Mouse (Mus musculus) midbrain, postnatal 0 days (tissue): ENCODE data around the gene Ccdc186. TPM values are rescaled to one million over a fixed set of nuclear protein-coding genes. Genes with fewer than 3 reads are reported as not detected.
"Not testable (repeated sequence)": the region's sequence is repeated elsewhere in the genome, so short reads cannot be mapped to it uniquely, and the experiment has no call there.

ENCODE experiments used
- ATAC-seq: fragments of 200-750 bp; cut with Nextera tagmentation; 2 replicates; pipeline ENCODE4 v1.8.0; 2017; ENCODE audit warnings: moderate number of reproducible peaks, mild to moderate bottlenecking, moderate TSS enrichment, moderate library complexity; ENCODE audit not compliant: low FRiP score
- DNase-seq: peaks from one replicate; pipeline ENCODE4 v3.0.0-alpha.2; 2015; ENCODE audit warnings: low spot score
- H3K27ac ChIP-seq: fragments of 300-500 bp; sonication (generic); 2 replicates; pipeline ENCODE4 v1.5.1; 2014; ENCODE audit warnings: low read depth, mild to moderate bottlenecking, low read length, mixed read lengths
- H3K27me3 ChIP-seq: fragments of 300-500 bp; sonication (generic); 2 replicates; pipeline ENCODE4 v1.6.1; 2014; ENCODE audit warnings: low read length, control low read depth, mixed read lengths; ENCODE audit not compliant: insufficient read depth
- H3K36me3 ChIP-seq: fragments of 300-500 bp; sonication (generic); 2 replicates; pipeline ENCODE4 v1.6.1; 2014; ENCODE audit warnings: low read length, control low read depth, mixed read lengths; ENCODE audit not compliant: insufficient read depth
- H3K4me1 ChIP-seq: fragments of 300-500 bp; sonication (generic); 2 replicates; pipeline ENCODE4 v1.6.1; 2014; ENCODE audit warnings: mild to moderate bottlenecking, control low read depth, antibody characterized with exemption, low read length, mixed read lengths; ENCODE audit not compliant: insufficient read depth
- H3K4me2 ChIP-seq: fragments of 300-500 bp; sonication (generic); 2 replicates; pipeline ENCODE4 v1.6.1; 2014; ENCODE audit warnings: low read depth, mild to moderate bottlenecking, low read length, mixed read lengths; ENCODE audit not compliant: poor library complexity, severe bottlenecking
- H3K4me3 ChIP-seq: fragments of 300-500 bp; sonication (generic); 2 replicates; pipeline ENCODE4 v1.5.1; 2014; ENCODE audit warnings: low read depth, mild to moderate bottlenecking, low read length, moderate library complexity
- H3K9ac ChIP-seq: fragments of 300-500 bp; sonication (generic); replicated peaks from 2 replicates; pipeline ENCODE4 v1.6.1; 2014; ENCODE audit warnings: mild to moderate bottlenecking, low read length, moderate library complexity, mixed read lengths; ENCODE audit not compliant: poor library complexity, severe bottlenecking
- H3K9me3 ChIP-seq: fragments of 300-500 bp; sonication (generic); 2 replicates; pipeline ENCODE4 v1.6.1; 2016; ENCODE audit warnings: low read length, control low read depth
- CTCF ChIP-seq: IDR thresholded peaks from 2 replicates; pipeline ENCODE4 v1.5.1; 2016; ENCODE audit warnings: antibody characterized with exemption, mild to moderate bottlenecking
- WGBS: fragments of 180-500 bp; shearing (Covaris S2); extraction: QIAGEN DNeasy Blood & Tissue Kit; methylation state at CpG from one replicate; pipeline ENCODE4 v1.1.7; 2014; 5-methylcytosine and 5-hydroxymethylcytosine counted together
- polyA plus RNA-seq: library from polyadenylated mRNA; unstranded; fragments of >200 nt; fragmentation: Nextera tagmentation; extraction: Ambion mirVana; gene quantifications from 2 replicates; pipeline ENCODE4 v1.2.1, GENCODE M21; 2015
- total RNA-seq: library from RNA; depleted of rRNA; stranded (reverse); fragments of >200 nt; gene quantifications from 2 replicates; pipeline ENCODE4 v1.2.3, GENCODE M21; 2014

The Ccdc186 gene
- total and polyA plus RNA-seq, 2 experiments from 2014 or later = 13.5 to 20.8 TPM

- Histone ChIP-seq H3K4me1 (no peaks in the 10 kb centered on the region), H3K27ac (no peak overlapping the region), H3K36me3 (peaks cover 49% of the 10 kb centered on the region), H3K9ac (no peak overlapping the region), H3K9me3 (no peaks in the 10 kb centered on the region), H3K4me3 (no peak overlapping the region), H3K27me3 (no peaks in the 10 kb centered on the region), H3K4me2 (no peak overlapping the region)
- ATAC-seq = no peak
- TF ChIP-seq CTCF = no peak
- no peak for DNase-seq
- 94% methylated on average over 11 of the region's 11 CpGs for WGBS
Observed at GRCm38 (mm10) chr19:56797376-56797775, 24.6 kb downstream of the Ccdc186 start.

DNA sequence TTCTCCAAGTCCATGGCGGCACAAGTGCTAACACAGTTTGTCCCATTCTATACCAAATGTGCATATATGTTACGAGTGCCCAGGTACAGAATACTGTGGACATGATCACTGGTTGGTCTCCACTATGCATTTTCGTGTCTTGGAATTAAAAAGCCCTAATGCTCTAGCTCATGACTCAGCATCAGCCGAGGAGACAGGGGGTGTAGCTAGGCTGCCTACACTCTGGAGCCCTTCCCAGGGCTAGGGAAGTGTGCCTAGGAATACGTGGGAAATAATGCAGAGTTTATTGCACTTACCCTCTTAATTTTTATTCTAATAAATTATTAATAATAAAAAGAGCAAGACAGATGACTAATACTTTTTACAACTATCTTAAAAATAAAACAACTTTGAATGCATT is 33.0 kb downstream of the Ccdc186 start:
- no peak for ATAC-seq
- no peak overlapping the region for H3K4me2 ChIP-seq
- H3K36me3 ChIP-seq = peaks cover 22% of the 10 kb centered on the region
- DNase-seq = no peak
- H3K9me3 ChIP-seq = no peaks in the 10 kb centered on the region
- TF ChIP-seq CTCF = no peak
- no peaks in the 10 kb centered on the region for H3K27me3 ChIP-seq
- H3K9ac ChIP-seq = no peak overlapping the region
- H3K4me1 ChIP-seq = no peaks in the 10 kb centered on the region
- H3K27ac ChIP-seq = no peak overlapping the region
- H3K4me3 ChIP-seq = no peak overlapping the region
- WGBS = 90% methylated on average over 5 of the region's 5 CpGs

GRCm38 (mm10) chr19:56787911-56788310 is 34.1 kb downstream of the Ccdc186 start:
- Histone ChIP-seq H3K9me3 (no peaks in the 10 kb centered on the region), H3K27ac (no peak overlapping the region), H3K4me1 (no peaks in the 10 kb centered on the region), H3K36me3 (peaks cover 15% of the 10 kb centered on the region), H3K27me3 (no peaks in the 10 kb centered on the region), H3K9ac (no peak overlapping the region), H3K4me3 (no peak overlapping the region), H3K4me2 (no peak overlapping the region)
- ATAC-seq (no peak), DNase-seq (no peak)
- 85% methylated on average over 7 of the region's 7 CpGs for WGBS
- no peak for TF ChIP-seq CTCF

DNA sequence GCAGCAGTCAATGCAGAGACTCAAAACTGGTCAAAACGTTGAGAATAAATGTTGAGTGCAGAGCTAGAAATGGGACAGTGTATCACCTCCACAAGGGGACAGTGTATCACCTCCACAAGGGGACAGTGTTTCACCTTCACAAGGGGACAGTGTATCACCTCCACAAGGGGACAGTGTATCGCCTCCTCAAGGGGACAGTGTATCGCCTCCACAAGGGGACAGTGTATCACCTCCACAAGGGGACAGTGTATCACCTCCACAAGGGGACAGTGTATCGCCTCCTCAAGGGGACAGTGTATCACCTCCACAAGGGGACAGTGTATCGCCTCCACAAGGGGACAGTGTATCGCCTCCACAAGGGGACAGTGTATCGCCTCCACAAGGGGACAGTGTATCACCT is 43.5 kb downstream of the Ccdc186 start:
- H3K4me1 ChIP-seq, H3K4me3 ChIP-seq, DNase-seq, H3K9ac ChIP-seq, H3K27me3 ChIP-seq, H3K9me3 ChIP-seq, H3K36me3 ChIP-seq, H3K27ac ChIP-seq, H3K4me2 ChIP-seq, ATAC-seq: not testable (repeated sequence)
- 94% methylated on average over 7 of the region's 7 CpGs for WGBS
- TF ChIP-seq CTCF = peak; percentile 45

DNA sequence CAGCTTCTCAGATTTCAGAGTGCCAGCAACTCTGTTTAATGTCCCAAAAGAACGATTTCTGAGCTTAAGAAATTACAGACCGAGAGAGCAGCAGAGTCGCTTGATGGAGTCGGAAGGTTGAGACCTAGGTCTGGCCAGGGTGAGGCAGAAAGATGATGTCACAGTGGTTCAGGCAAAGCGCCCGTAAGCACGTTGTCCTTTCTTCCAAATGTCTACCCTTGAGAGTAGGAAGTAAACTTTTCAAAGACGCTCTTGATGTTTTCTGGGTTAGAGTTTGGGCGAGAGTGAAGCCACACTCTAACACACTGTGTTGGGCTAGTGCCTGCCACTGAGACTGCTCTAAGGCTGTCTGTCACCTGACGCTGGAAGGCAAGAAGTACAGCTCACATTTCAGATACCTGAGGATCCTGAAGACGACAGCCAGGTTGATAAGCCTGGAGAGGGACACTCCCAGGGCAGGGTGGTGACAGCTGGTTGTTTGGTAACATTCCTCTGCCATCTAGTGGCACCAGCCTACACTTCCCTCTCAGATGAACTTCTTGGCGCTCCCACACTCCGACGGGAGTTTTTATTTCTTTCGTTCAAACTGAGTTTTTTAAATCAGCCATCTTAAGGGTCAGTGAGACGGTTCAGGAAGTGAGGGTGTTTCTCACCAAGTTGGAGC is 45.1 kb downstream of the Ccdc186 start:
- 45% methylated on average over 16 of the region's 16 CpGs for WGBS

DNA sequence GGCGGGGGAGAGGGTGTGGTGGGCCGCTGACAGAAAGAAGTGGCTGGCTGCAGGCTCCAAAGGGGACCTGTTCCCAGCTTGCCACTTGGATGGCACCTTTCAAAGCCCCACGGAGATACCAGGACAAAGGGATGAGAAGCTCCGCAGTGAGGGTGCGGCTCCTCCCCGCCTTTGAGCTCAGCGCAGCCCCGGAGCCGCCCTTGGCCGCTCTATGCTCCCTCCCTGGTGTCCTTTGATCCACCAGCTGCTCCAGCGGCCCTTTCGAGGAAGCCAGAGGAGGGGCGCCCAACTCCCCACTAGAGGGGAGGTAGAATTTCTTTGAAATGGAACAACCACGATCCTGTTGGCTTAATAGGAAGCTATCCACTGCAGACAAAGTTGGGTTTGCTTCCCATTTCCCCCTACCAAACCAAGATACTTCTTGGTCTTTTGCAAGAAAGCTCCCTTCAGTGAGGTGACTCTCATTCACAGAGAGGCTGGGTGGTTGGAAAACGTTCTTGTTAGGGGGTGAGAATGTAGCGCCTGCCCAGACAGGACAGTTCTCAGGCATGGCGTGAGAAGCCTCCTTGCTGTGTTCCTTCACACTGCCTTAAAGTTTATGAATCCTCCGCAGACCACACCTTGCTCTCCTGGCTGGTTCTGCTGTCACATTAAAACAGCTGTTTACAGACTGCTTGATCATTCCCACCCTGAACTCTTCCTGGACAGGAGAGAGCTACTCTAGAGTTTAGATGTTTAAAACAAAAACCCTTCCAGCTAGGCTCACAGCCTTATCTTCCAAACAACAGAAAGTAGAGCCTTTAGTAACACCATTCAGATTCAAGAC is 45.9 kb downstream of the Ccdc186 start:
- 12% methylated on average over 18 of the region's 18 CpGs for WGBS
- no peaks in the 10 kb centered on the region for H3K9me3 ChIP-seq
- H3K36me3 ChIP-seq = no peaks in the 10 kb centered on the region
- 0 out of 2 replicates have a peak, but pooled peaks cover 4% of the 10 kb centered on the region for H3K27me3 ChIP-seq
- ATAC-seq (no peak), DNase-seq (no peak)
- no peak for TF ChIP-seq CTCF
- no peak overlapping the region for H3K9ac ChIP-seq
- no peak overlapping the region for H3K27ac ChIP-seq
- peak overlapping the region; percentile 49 for H3K4me2 ChIP-seq
- no peaks in the 10 kb centered on the region for H3K4me1 ChIP-seq
- H3K4me3 ChIP-seq = peak overlapping the region; percentile 10; the same call in 1 of the 2 replicates

More for the DNA sequence above, 45.1 kb downstream of the Ccdc186 start:
- 0 out of 2 replicates have a peak, but pooled peaks cover 4% of the 10 kb centered on the region for H3K27me3 ChIP-seq
- H3K9ac ChIP-seq = no peak overlapping the region
- H3K4me3 ChIP-seq = no peak overlapping the region
- no peak overlapping the region for H3K4me2 ChIP-seq
- ATAC-seq = no peak
- peak; percentile 70 for DNase-seq
- H3K9me3 ChIP-seq = no peaks in the 10 kb centered on the region
- no peaks in the 10 kb centered on the region for H3K4me1 ChIP-seq
- TF ChIP-seq CTCF = peak; percentile 89
- H3K27ac ChIP-seq = no peak overlapping the region
- H3K36me3 ChIP-seq = no peaks in the 10 kb centered on the region
